ENCODE assay signal across 8 mouse cellular contexts in genomic region chr17:25951803-25952623, GRCm38 (mm10). TPM values are rescaled to one million over a fixed set of nuclear protein-coding genes. Genes with fewer than 3 reads are reported as not detected.
DNase-seq lines count a peak whose midpoint lies in the region; ATAC-seq and TF ChIP-seq lines count a peak whose summit lies in the region.

Gene A930017K11Rik (minus strand): TSS chr17:25952565.

- intact Hi-C loops in left cerebral cortex, adult 2 months (cut with DNase I), result no loop called here

- H3K4me1 ChIP-seq in hindbrain, embryonic 14.5 days (replicated peaks; ENCODE audit: control insufficient read depth, insufficient read depth, low read length), result peaks cover 11% of the 10 kb centered on the region
- peaks cover 5% of the 10 kb centered on the region; the same call in 1 of the 2 replicates for H3K4me1 ChIP-seq in midbrain, embryonic 11.5 days (ENCODE audit: control insufficient read depth, insufficient read depth, low read length)

- H3K36me3 ChIP-seq in hindbrain, embryonic 14.5 days (replicated peaks; ENCODE audit: control insufficient read depth, insufficient read depth), result no peaks in the 10 kb centered on the region
- H3K36me3 ChIP-seq in midbrain, embryonic 11.5 days (ENCODE audit: control insufficient read depth, insufficient read depth, low read length), result no peaks in the 10 kb centered on the region

- H3K27ac ChIP-seq in left cerebral cortex, adult 2 months, result peak within 1 kb of the TSS; percentile 44; the same call in 1 of the 2 replicates
- no peak within 1 kb of the TSS for H3K27ac ChIP-seq in hindbrain, embryonic 14.5 days
- no peak within 1 kb of the TSS for H3K27ac ChIP-seq in midbrain, embryonic 11.5 days (ENCODE audit: low read depth, low read length)

- H3K9me3 ChIP-seq in hindbrain, embryonic 14.5 days (ENCODE audit: control insufficient read depth, low read length), result no peaks in the 10 kb centered on the region
- H3K9me3 ChIP-seq in midbrain, embryonic 11.5 days (ENCODE audit: control insufficient read depth, low read length), result no peaks in the 10 kb centered on the region

- H3K4me2 ChIP-seq in hindbrain, embryonic 14.5 days (replicated peaks), result peak within 1 kb of the TSS; percentile 56
- peak within 1 kb of the TSS; percentile 36 for H3K4me2 ChIP-seq in midbrain, embryonic 11.5 days

- no peak within 1 kb of the TSS for H3K9ac ChIP-seq in hindbrain, embryonic 14.5 days
- H3K9ac ChIP-seq in midbrain, embryonic 11.5 days (ENCODE audit: low read length), result no peak within 1 kb of the TSS

- peaks cover 41% of the 10 kb centered on the region for H3K27me3 ChIP-seq in hindbrain, embryonic 14.5 days (ENCODE audit: control insufficient read depth, insufficient read depth, low read length)
- peaks cover 37% of the 10 kb centered on the region for H3K27me3 ChIP-seq in midbrain, embryonic 11.5 days (ENCODE audit: control insufficient read depth, insufficient read depth, low read length)

- no peak for DNase-seq in left cerebral cortex, adult 2 months (ENCODE audit: extremely low spot score in 1 of 2, low spot score in 2 of 2)
- DNase-seq in left cerebral cortex, adult 11 months (ENCODE audit: low spot score), result no peak
- peak; percentile 62 to 70 for DNase-seq in cerebellum, postnatal 25 days
- DNase-seq in hindbrain, embryonic 14.5 days (ENCODE audit: low spot score), result no peak
- DNase-seq in midbrain, embryonic 11.5 days (ENCODE audit: low spot score, missing footprints), result no peak
- DNase-seq in right cerebral cortex, postnatal 10 days (ENCODE audit: low spot score in 2 of 2), result no peak
- DNase-seq in layer of hippocampus, adult 18-20 months (ENCODE audit: low spot score in 2 of 2), result no peak
- no peak for DNase-seq in thymus, postnatal 14 days

- no peak for TF ChIP-seq CTCF in left cerebral cortex, adult 2 months (IDR thresholded peaks at IDR 0.05)

- peak within 1 kb of the TSS; percentile 25 for H3K4me3 ChIP-seq in left cerebral cortex, adult 2 months
- H3K4me3 ChIP-seq in hindbrain, embryonic 14.5 days (replicated peaks; ENCODE audit: low read length), result peak within 1 kb of the TSS; percentile 29
- H3K4me3 ChIP-seq in midbrain, embryonic 11.5 days (ENCODE audit: low read depth, low read length), result peak within 1 kb of the TSS; percentile 24

- under 1% methylated on average over 56 of the region's 58 CpGs for WGBS in hindbrain, embryonic 14.5 days
- WGBS in midbrain, embryonic 11.5 days, result under 1% methylated on average over 56 of the region's 58 CpGs

- no peak for ATAC-seq in hindbrain, embryonic 14.5 days (ENCODE audit: low FRiP score)
- no peak for ATAC-seq in midbrain, embryonic 11.5 days (ENCODE audit: low FRiP score)

RNA-seq across cellular contexts. Expression of gene A930017K11Rik, which starts in this region (rescaled TPM):
- under 1 TPM; 0.26 to 0.27 TPM for total RNA-seq in left cerebral cortex, adult 2 months (2021)
- polyA plus RNA-seq in hindbrain, embryonic 14.5 days (2014; fragmentation: Nextera tagmentation; extraction: Ambion mirVana), result 0.44 and 1.8 TPM in 2 replicates
- polyA plus RNA-seq in midbrain, embryonic 11.5 days (2014; fragmentation: Nextera tagmentation; extraction: Ambion mirVana), result not detected in 2 replicates
- under 1 TPM; 0.99 TPM for total RNA-seq in layer of hippocampus, adult 18-20 months (2021)

Comparison
In these comparisons a context has a peak if more than half of its experiments do, and no peak if none do; other contexts are left out.
1. DNase-seq: peak in cerebellum, postnatal 25 days (2 of 2); none in left cerebral cortex, adult 2 months (0 of 2), left cerebral cortex, adult 11 months (single experiment), hindbrain, embryonic 14.5 days (single experiment), midbrain, embryonic 11.5 days (single experiment), right cerebral cortex, postnatal 10 days (0 of 2), layer of hippocampus, adult 18-20 months (0 of 2) and thymus, postnatal 14 days (single experiment).
2. Peak in every context shown above with its lines, with median percentiles within 50 percentile points of each other: H3K4me3 ChIP-seq.